Mouse (Mus musculus): Measurements from ENCODE around the gene Lrp3. TPM values are rescaled to one million over a fixed set of nuclear protein-coding genes. Genes with fewer than 3 reads are reported as not detected.
"Not testable (repeated sequence)": the region's sequence is repeated elsewhere in the genome, so short reads cannot be mapped to it uniquely, and the experiment has no call there.

The Lrp3 gene
- 1.2 and 1.3 TPM in 2 replicates for polyA plus RNA-seq (2014; fragmentation: Nextera tagmentation; extraction: Ambion mirVana)

DNA sequence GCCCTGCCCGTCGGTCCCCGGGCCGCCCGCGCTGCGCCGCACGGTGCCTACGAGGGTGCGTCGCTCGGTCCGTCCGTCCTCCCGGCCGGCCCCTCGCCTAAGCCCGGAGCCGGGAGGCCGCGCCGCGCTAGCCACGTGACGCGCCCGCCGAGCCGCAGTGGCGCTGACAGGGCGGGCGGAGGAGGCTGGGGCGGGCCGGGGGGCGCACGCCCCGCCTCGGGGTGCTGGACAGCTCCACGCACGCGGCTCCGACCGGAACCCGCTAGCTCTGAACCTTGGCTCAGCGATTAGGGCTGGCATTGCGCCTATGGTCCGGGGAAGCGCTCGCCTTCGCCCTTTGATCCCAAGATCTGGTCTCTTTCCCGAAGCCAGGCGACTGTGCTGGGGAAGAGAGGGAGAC lies at the start of gene Lrp3:
TSS of gene Lrp3 (minus strand) at position 274 of the 400 bp plus-strand sequence.
- Histone ChIP-seq H3K27ac (replicated peaks in 1 of 2; ENCODE audit: control insufficient read depth in 1 of 2, insufficient read depth in 1 of 2, low read depth in 2 of 2, low read length in 2 of 2) (no peak within 1 kb of the TSS), H3K36me3 (ENCODE audit: control insufficient read depth, insufficient read depth, low read length) (no peaks in the 10 kb centered on the region), H3K4me2 (ENCODE audit: low read length) (peak within 1 kb of the TSS; percentile 97), H3K9me3 (ENCODE audit: control insufficient read depth, low read length) (no peaks in the 10 kb centered on the region), H3K4me1 (ENCODE audit: control insufficient read depth in 2 of 2, insufficient read depth in 2 of 2, low read length in 2 of 2) (peaks cover 3 to 9% of the 10 kb centered on the region in 2 experiments; a peak in 2 of 4 replicates), H3K27me3 (ENCODE audit: control insufficient read depth, insufficient read depth, low read length) (peaks cover 25% of the 10 kb centered on the region), H3K9ac (ENCODE audit: low read length) (peak within 1 kb of the TSS; percentile 75), H3K4me3 (ENCODE audit: control insufficient read depth in 1 of 2, insufficient read depth in 1 of 2, low read depth in 1 of 2, low read length in 2 of 2) (peak within 1 kb of the TSS; percentile 58 to 69)
- WGBS: under 1% methylated on average over 49 of the region's 53 CpGs
- ATAC-seq (ENCODE audit: insufficient number of reproducible peaks, insufficient read depth, low FRiP score, low read depth): peak; percentile 88

DNA sequence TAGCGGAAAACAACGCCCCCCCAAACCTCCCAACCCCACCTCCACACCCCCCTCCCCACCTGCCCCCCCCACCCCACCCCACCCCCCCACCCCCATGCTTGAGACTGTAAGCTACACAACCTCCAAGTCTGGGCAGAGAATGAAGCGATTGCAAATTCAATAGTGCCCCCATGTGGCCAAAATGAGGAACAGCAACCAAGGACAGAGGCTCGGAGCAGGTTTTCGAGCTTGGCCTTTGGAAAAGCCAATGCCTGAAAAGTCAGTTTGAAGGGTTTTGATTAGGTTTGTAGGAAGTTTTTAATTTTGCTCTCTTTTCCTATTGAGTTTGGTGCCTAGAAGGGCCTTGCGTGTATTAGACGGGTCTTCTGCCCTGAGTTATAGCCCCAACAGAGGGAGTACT lies 49.4 kb upstream of the Lrp3 start:
- H3K27me3 ChIP-seq (ENCODE audit: control insufficient read depth, insufficient read depth, low read length): no peaks in the 10 kb centered on the region
- H3K27ac ChIP-seq (replicated peaks in 1 of 2; ENCODE audit: control insufficient read depth in 1 of 2, insufficient read depth in 1 of 2, low read depth in 2 of 2, low read length in 2 of 2): no peak overlapping the region
- peaks cover 3% of the 10 kb centered on the region; the same call in 1 of the 2 replicates for H3K9me3 ChIP-seq (ENCODE audit: control insufficient read depth, low read length)
- no peak overlapping the region for H3K4me3 ChIP-seq (ENCODE audit: control insufficient read depth in 1 of 2, insufficient read depth in 1 of 2, low read depth in 1 of 2, low read length in 2 of 2)
- H3K9ac ChIP-seq (ENCODE audit: low read length): no peak overlapping the region
- WGBS: 12% methylated on average over 7 of the region's 7 CpGs
- no peak overlapping the region for H3K4me2 ChIP-seq (ENCODE audit: low read length)
- no peaks in the 10 kb centered on the region for H3K36me3 ChIP-seq (ENCODE audit: control insufficient read depth, insufficient read depth, low read length)
- no peak for ATAC-seq (ENCODE audit: insufficient number of reproducible peaks, insufficient read depth, low FRiP score, low read depth)
- peaks cover 0 to 4% of the 10 kb centered on the region in 2 experiments; a peak in 3 of 4 replicates for H3K4me1 ChIP-seq (ENCODE audit: control insufficient read depth in 2 of 2, insufficient read depth in 2 of 2, low read length in 2 of 2)

DNA sequence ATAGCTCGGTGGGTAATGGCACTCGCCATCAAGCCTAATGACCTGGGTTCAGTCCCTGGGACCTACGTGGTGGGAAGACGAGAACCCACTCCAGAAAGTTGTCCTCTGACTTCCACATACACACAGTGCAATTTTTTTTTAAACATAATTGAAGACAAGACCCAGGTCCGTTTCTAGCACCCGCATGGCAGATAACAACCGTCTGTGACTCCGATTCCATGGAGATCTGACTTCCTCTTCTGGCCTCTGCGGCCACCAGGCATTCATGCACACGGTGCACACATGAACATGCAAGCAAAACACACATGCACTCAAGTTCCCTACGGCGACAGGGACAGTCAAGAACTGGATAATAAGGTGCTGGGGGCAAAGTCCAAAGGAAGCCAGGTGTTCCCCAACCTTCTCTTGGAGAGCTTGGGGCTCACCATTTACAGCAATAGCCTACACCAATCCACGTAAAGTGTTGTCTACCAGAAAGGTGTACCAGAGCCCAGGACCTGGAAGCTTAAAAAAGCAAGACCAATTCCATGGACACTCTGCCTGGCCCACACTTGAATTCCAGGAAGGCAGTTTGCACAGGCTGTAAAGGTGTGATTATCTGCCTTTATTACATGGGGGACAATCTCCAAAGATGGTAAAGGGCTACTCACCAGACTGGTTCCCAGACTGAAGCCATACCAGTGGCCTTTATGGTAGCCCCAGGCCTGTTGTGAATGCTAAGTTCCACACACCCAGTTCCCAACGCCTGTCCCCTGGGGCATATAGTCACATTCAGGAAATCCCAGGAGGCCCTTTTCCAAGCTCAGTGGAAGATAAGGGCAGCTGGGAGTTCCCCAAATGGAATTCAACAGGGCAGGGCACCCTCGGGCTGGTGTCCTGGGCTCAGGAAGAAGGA lies 48.5 kb upstream of the Lrp3 start:
- no peak for ATAC-seq (ENCODE audit: insufficient number of reproducible peaks, insufficient read depth, low FRiP score, low read depth)
- Histone ChIP-seq H3K9ac (ENCODE audit: low read length) (no peak overlapping the region), H3K4me3 (ENCODE audit: control insufficient read depth in 1 of 2, insufficient read depth in 1 of 2, low read depth in 1 of 2, low read length in 2 of 2) (no peak overlapping the region), H3K36me3 (ENCODE audit: control insufficient read depth, insufficient read depth, low read length) (no peaks in the 10 kb centered on the region), H3K27me3 (ENCODE audit: control insufficient read depth, insufficient read depth, low read length) (no peaks in the 10 kb centered on the region), H3K4me2 (ENCODE audit: low read length) (no peak overlapping the region), H3K27ac (replicated peaks in 1 of 2; ENCODE audit: control insufficient read depth in 1 of 2, insufficient read depth in 1 of 2, low read depth in 2 of 2, low read length in 2 of 2) (no peak overlapping the region), H3K4me1 (ENCODE audit: control insufficient read depth in 2 of 2, insufficient read depth in 2 of 2, low read length in 2 of 2) (no peaks in the 10 kb centered on the region; a peak in 1 of 4 replicates), H3K9me3 (ENCODE audit: control insufficient read depth, low read length) (peaks cover 3% of the 10 kb centered on the region; the same call in 1 of the 2 replicates)
- 76% methylated on average over 15 of the region's 15 CpGs for WGBS

DNA sequence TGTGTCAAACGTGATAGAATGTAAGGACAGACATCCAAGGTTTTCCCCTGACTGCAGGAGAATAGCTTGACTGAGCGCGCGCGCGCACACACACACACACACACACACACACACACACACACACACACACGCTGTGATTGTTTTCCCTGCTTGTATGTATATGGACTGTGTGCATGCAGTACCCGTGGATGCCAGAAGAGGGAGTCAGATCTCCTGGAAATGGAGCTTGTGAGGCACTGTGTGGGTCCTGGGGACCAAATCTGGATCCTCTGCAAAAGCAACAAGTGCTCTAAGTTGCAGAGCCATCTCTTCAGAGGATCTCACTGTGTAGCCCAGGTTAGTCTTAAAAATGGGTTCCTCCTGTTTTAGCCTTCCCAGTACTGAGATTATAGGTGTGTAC lies 44.1 kb upstream of the Lrp3 start:
- Histone ChIP-seq H3K4me1 (ENCODE audit: control insufficient read depth in 2 of 2, insufficient read depth in 2 of 2, low read length in 2 of 2) (no peaks in the 10 kb centered on the region), H3K36me3 (ENCODE audit: control insufficient read depth, insufficient read depth, low read length) (no peaks in the 10 kb centered on the region), H3K27ac (replicated peaks in 1 of 2; ENCODE audit: control insufficient read depth in 1 of 2, insufficient read depth in 1 of 2, low read depth in 2 of 2, low read length in 2 of 2) (no peak overlapping the region), H3K9me3 (ENCODE audit: control insufficient read depth, low read length) (no peaks in the 10 kb centered on the region), H3K4me3 (ENCODE audit: control insufficient read depth in 1 of 2, insufficient read depth in 1 of 2, low read depth in 1 of 2, low read length in 2 of 2) (no peak overlapping the region), H3K27me3 (ENCODE audit: control insufficient read depth, insufficient read depth, low read length) (no peaks in the 10 kb centered on the region), H3K9ac (ENCODE audit: low read length) (no peak overlapping the region), H3K4me2 (ENCODE audit: low read length) (no peak overlapping the region)
- no peak for ATAC-seq (ENCODE audit: insufficient number of reproducible peaks, insufficient read depth, low FRiP score, low read depth)
- WGBS: 81% methylated on average over 8 of the region's 8 CpGs

DNA sequence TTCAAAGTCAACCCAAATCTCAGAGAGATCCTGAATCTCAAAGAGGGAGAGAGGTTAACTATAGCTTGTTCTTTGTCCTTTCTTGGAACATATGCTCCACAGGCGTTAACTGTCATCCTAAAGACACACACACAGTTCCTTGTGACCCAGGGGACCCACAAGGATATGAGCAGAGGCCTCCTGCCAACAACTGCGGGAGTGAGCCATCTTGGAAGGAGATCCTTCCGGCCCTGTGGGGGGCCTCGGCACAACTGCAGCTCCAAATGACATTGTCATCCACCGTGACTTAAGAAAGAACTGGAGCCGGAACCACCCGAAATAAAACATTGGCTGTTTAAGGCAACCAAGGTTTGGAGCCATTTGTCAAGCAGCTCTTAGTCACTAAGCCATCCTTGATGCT lies 43.0 kb upstream of the Lrp3 start:
- 54% methylated on average over 7 of the region's 7 CpGs for WGBS
- Histone ChIP-seq H3K4me1 (ENCODE audit: control insufficient read depth in 2 of 2, insufficient read depth in 2 of 2, low read length in 2 of 2) (no peaks in the 10 kb centered on the region), H3K27me3 (ENCODE audit: control insufficient read depth, insufficient read depth, low read length) (no peaks in the 10 kb centered on the region), H3K9me3 (ENCODE audit: control insufficient read depth, low read length) (no peaks in the 10 kb centered on the region), H3K4me3 (ENCODE audit: control insufficient read depth in 1 of 2, insufficient read depth in 1 of 2, low read depth in 1 of 2, low read length in 2 of 2) (no peak overlapping the region), H3K36me3 (ENCODE audit: control insufficient read depth, insufficient read depth, low read length) (no peaks in the 10 kb centered on the region), H3K27ac (replicated peaks in 1 of 2; ENCODE audit: control insufficient read depth in 1 of 2, insufficient read depth in 1 of 2, low read depth in 2 of 2, low read length in 2 of 2) (no peak overlapping the region), H3K9ac (ENCODE audit: low read length) (no peak overlapping the region), H3K4me2 (ENCODE audit: low read length) (no peak overlapping the region)
- ATAC-seq (ENCODE audit: insufficient number of reproducible peaks, insufficient read depth, low FRiP score, low read depth): no peak

DNA sequence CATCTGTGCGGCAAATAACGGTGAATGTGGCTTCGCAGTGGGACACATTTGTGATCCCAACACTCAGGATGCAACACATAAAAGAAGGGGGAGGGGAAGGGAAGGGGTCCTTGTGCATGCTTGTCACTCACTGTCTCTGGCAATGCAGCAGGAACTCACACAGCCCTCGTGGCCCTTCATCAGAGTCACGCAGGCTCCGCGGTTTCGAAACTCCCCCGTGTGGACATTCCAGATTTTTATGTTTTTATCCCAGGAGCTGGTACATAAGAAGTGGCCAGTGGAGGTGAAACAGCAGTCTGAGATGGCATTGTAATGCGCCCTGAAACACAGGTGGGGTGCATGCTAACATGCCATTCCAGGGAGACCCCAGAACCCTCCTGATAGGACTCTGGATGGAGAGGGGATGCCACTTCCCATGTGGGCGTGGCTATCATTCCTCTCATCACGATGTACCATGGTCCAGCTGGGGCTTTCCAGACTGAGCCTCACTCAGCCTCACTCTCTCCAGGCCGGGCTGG lies 36.8 kb upstream of the Lrp3 start:
- no peaks in the 10 kb centered on the region for H3K36me3 ChIP-seq (ENCODE audit: control insufficient read depth, insufficient read depth, low read length)
- peaks cover 0 to 3% of the 10 kb centered on the region in 2 experiments; a peak in 1 of 4 replicates for H3K4me1 ChIP-seq (ENCODE audit: control insufficient read depth in 2 of 2, insufficient read depth in 2 of 2, low read length in 2 of 2)
- no peaks in the 10 kb centered on the region for H3K27me3 ChIP-seq (ENCODE audit: control insufficient read depth, insufficient read depth, low read length)
- H3K4me2 ChIP-seq (ENCODE audit: low read length): peak overlapping the region; percentile 43
- H3K9me3 ChIP-seq (ENCODE audit: control insufficient read depth, low read length): no peaks in the 10 kb centered on the region
- no peak overlapping the region for H3K9ac ChIP-seq (ENCODE audit: low read length)
- no peak overlapping the region for H3K4me3 ChIP-seq (ENCODE audit: control insufficient read depth in 1 of 2, insufficient read depth in 1 of 2, low read depth in 1 of 2, low read length in 2 of 2)
- no peak; the same call in 1 of the 2 replicates for ATAC-seq (ENCODE audit: insufficient number of reproducible peaks, insufficient read depth, low FRiP score, low read depth)
- WGBS: 10% methylated on average over 13 of the region's 13 CpGs
- no peak overlapping the region for H3K27ac ChIP-seq (replicated peaks in 1 of 2; ENCODE audit: control insufficient read depth in 1 of 2, insufficient read depth in 1 of 2, low read depth in 2 of 2, low read length in 2 of 2)

DNA sequence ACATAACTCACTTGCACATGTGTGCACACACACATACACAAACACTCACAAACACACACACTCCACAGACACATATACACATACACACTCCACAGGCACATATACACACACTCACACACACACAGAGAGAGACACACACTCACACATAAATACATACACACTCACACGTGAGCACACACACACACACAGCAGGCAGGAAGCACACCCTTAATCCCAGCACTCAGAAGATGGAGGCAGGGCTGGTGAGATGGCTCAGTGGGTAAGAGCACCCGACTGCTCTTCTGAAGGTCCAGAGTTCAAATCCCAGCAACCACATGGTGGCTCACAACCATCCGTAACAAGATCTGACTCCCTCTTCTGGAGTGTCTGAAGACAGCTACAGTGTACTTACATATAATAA lies 22.6 kb upstream of the Lrp3 start:
- WGBS: 73% methylated on average over 2 of the region's 3 CpGs
- H3K27me3 ChIP-seq (ENCODE audit: control insufficient read depth, insufficient read depth, low read length); H3K4me2 ChIP-seq (ENCODE audit: low read length); ATAC-seq (ENCODE audit: insufficient number of reproducible peaks, insufficient read depth, low FRiP score, low read depth); H3K27ac ChIP-seq (replicated peaks in 1 of 2; ENCODE audit: control insufficient read depth in 1 of 2, insufficient read depth in 1 of 2, low read depth in 2 of 2, low read length in 2 of 2); H3K36me3 ChIP-seq (ENCODE audit: control insufficient read depth, insufficient read depth, low read length); H3K9ac ChIP-seq (ENCODE audit: low read length); H3K4me3 ChIP-seq (ENCODE audit: control insufficient read depth in 1 of 2, insufficient read depth in 1 of 2, low read depth in 1 of 2, low read length in 2 of 2); H3K9me3 ChIP-seq (ENCODE audit: control insufficient read depth, low read length); H3K4me1 ChIP-seq (ENCODE audit: control insufficient read depth in 2 of 2, insufficient read depth in 2 of 2, low read length in 2 of 2): not testable (repeated sequence)
